Mouse (Mus musculus) kidney, adult 2 months (tissue): ENCODE results near the gene Acot8. TPM values are rescaled to one million over a fixed set of nuclear protein-coding genes. Genes with fewer than 3 reads are reported as not detected.

Experiments used
- DNase-seq: peaks from one replicate; pipeline ENCODE4 v3.0.0; 2021
- H3K27ac ChIP-seq: fragments of 200-500 bp; 2 replicates; pipeline ENCODE4 v1.5.1; 2012; ENCODE audit warnings: low read depth, low read length, control low read depth, inconsistent platforms; ENCODE audit not compliant: insufficient read depth
- H3K27me3 ChIP-seq: fragments of 200-500 bp; replicated peaks from 2 replicates; pipeline ENCODE4 v1.6.1; 2012; ENCODE audit warnings: mild to moderate bottlenecking, moderate library complexity, low read length, inconsistent platforms; ENCODE audit not compliant: control insufficient read depth, insufficient read depth
- H3K36me3 ChIP-seq: fragments of 200-500 bp; 2 replicates; pipeline ENCODE4 v1.6.1; 2012; ENCODE audit warnings: mild to moderate bottlenecking, moderate library complexity, low read length, inconsistent platforms; ENCODE audit not compliant: control insufficient read depth, insufficient read depth
- H3K4me1 ChIP-seq: fragments of 200-500 bp; 2 replicates; pipeline ENCODE4 v1.6.1; 2011; ENCODE audit warnings: low read length; ENCODE audit not compliant: control insufficient read depth, insufficient read depth
- H3K4me3 ChIP-seq: fragments of 200-500 bp; 2 replicates; pipeline ENCODE4 v1.5.1; 2011; ENCODE audit warnings: mild to moderate bottlenecking, low read depth, low read length, control low read depth; ENCODE audit not compliant: insufficient read depth
- CTCF ChIP-seq: fragments of 200-500 bp; conservative IDR thresholded peaks from 2 replicates; pipeline ENCODE4 v1.5.1; 2011; ENCODE audit warnings: low read depth, mild to moderate bottlenecking, control low read depth, low read length, moderate library complexity, mixed read lengths; ENCODE audit not compliant: insufficient read depth, insufficient read length
- POLR2A ChIP-seq: fragments of 200-500 bp; IDR thresholded peaks from one replicate; pipeline ENCODE4 v1.6.1; 2011; ENCODE audit warnings: low read depth, low read length, control low read depth
- WGBS: fragments of 180-500 bp; shearing (Covaris S2); methylation state at CpG from one replicate; pipeline ENCODE4 v1.1.7; 2018; 5-methylcytosine and 5-hydroxymethylcytosine counted together
- polyA plus RNA-seq: library from polyadenylated mRNA; depleted of rRNA; stranded (reverse); fragments of >200 nt; gene quantifications from 2 replicates; pipeline ENCODE4 v1.2.3, GENCODE M21; 2012

Acot8 gene
- polyA plus RNA-seq, 1 experiment: 68.4 TPM

GRCm38 (mm10) chr2:164767812-164768540, 36.7 kb downstream of the Acot8 start:
- peaks cover 3% of the 10 kb centered on the region; the same call in 1 of the 2 replicates for H3K4me1 ChIP-seq
- H3K27me3 ChIP-seq: no peaks in the 10 kb centered on the region
- 85% methylated on average over 15 of the region's 15 CpGs for WGBS
- TF ChIP-seq CTCF (no peak), POLR2A (no peak)
- H3K36me3 ChIP-seq: no peaks in the 10 kb centered on the region; the same call in 1 of the 2 replicates
- no peak overlapping the region for H3K27ac ChIP-seq
- no peak overlapping the region for H3K4me3 ChIP-seq
- peak; percentile 27 for DNase-seq

DNA sequence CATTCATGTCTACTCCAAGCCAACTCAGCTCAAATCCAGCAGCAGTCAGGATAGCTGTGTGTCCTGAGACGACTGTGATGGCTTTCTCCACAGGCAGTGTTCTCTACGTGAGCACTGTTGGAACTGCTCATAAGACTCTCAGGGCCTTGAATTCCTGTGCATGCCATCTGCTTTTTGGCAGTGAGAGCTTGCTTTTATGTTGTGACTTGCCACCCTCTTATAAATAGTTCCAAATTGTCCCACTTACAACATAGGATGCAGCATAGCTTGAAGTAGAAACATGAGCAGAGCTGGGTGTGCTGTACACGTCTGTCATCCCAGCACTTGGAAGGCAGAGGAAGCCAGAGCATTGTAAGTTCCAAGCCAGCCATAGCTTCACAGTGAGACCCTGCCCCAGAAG, 38.8 kb downstream of the Acot8 start:
- no peak for TF ChIP-seq POLR2A
- TF ChIP-seq CTCF: no peak
- Histone ChIP-seq H3K27me3 (no peaks in the 10 kb centered on the region), H3K4me1 (peaks cover 3% of the 10 kb centered on the region; the same call in 1 of the 2 replicates), H3K4me3 (no peak overlapping the region), H3K27ac (no peak overlapping the region), H3K36me3 (no peaks in the 10 kb centered on the region; the same call in 1 of the 2 replicates)
- 85% methylated on average over 3 of the region's 3 CpGs for WGBS
- no peak for DNase-seq

GRCm38 (mm10) chr2:164762593-164762992, 42.1 kb downstream of the Acot8 start:
- Histone ChIP-seq H3K4me3 (no peak overlapping the region), H3K4me1 (no peaks in the 10 kb centered on the region), H3K27me3 (no peaks in the 10 kb centered on the region), H3K27ac (no peak overlapping the region), H3K36me3 (peaks cover 1% of the 10 kb centered on the region; the same call in 1 of the 2 replicates)
- no peak for DNase-seq
- no peak for TF ChIP-seq CTCF
- WGBS: 80% methylated on average over 7 of the region's 7 CpGs

GRCm38 (mm10) chr2:164761971-164762370, 42.7 kb downstream of the Acot8 start:
- WGBS: over 99% methylated on average over 4 of the region's 4 CpGs
- DNase-seq: no peak
- no peak for TF ChIP-seq CTCF
- no peak for TF ChIP-seq POLR2A
- Histone ChIP-seq H3K27ac (no peak overlapping the region), H3K4me1 (no peaks in the 10 kb centered on the region), H3K27me3 (no peaks in the 10 kb centered on the region), H3K36me3 (peaks cover 5% of the 10 kb centered on the region), H3K4me3 (no peak overlapping the region)

- no peak overlapping the region for H3K4me3 ChIP-seq
- no peak overlapping the region for H3K27ac ChIP-seq
- DNase-seq: no peak
- peaks cover 6% of the 10 kb centered on the region for H3K36me3 ChIP-seq
- H3K27me3 ChIP-seq: no peaks in the 10 kb centered on the region
- WGBS: 92% methylated on average over 2 of the region's 2 CpGs
- no peaks in the 10 kb centered on the region for H3K4me1 ChIP-seq
- TF ChIP-seq POLR2A (no peak), CTCF (no peak)
Measured at GRCm38 (mm10) chr2:164761502-164761901, 43.2 kb downstream of the Acot8 start.

- DNase-seq: no peak
- Histone ChIP-seq H3K27me3 (no peaks in the 10 kb centered on the region), H3K36me3 (peaks cover 6% of the 10 kb centered on the region), H3K27ac (no peak overlapping the region), H3K4me3 (no peak overlapping the region), H3K4me1 (no peaks in the 10 kb centered on the region)
- 76% methylated on average over 4 of the region's 4 CpGs for WGBS
- TF ChIP-seq POLR2A (no peak), CTCF (no peak)
Measured at GRCm38 (mm10) chr2:164760059-164760833, 44.4 kb downstream of the Acot8 start.

GRCm38 (mm10) chr2:164758692-164759091, 46.0 kb downstream of the Acot8 start:
- peaks cover 7% of the 10 kb centered on the region; the same call in 1 of the 2 replicates for H3K36me3 ChIP-seq
- no peak overlapping the region for H3K27ac ChIP-seq
- no peak overlapping the region for H3K4me3 ChIP-seq
- TF ChIP-seq POLR2A (no peak), CTCF (no peak)
- WGBS: 38% methylated on average over 1 of the region's 1 CpGs
- no peak for DNase-seq
- H3K4me1 ChIP-seq: no peaks in the 10 kb centered on the region
- no peaks in the 10 kb centered on the region for H3K27me3 ChIP-seq
